Mouse (Mus musculus) heart, embryonic 16.5 days (tissue): Measurements from ENCODE around the gene Acbd3. TPM values are rescaled to one million over a fixed set of nuclear protein-coding genes. Genes with fewer than 3 reads are reported as not detected.

Experiments
- ATAC-seq: fragments of 200-750 bp; cut with Nextera tagmentation; replicated peaks from 2 replicates; pipeline ENCODE4 v1.8.0; 2017; ENCODE audit warnings: moderate number of reproducible peaks; ENCODE audit not compliant: insufficient read depth, low FRiP score; ENCODE audit errors: extremely low read depth
- H3K27ac ChIP-seq: fragments of 300-500 bp; sonication (generic); 2 replicates; pipeline ENCODE4 v1.5.1; 2014; ENCODE audit warnings: mild to moderate bottlenecking, low read length, control low read depth, moderate library complexity
- H3K27me3 ChIP-seq: fragments of 300-500 bp; sonication (generic); 2 replicates; pipeline ENCODE4 v1.6.1; 2014; ENCODE audit warnings: low read length, mixed read lengths; ENCODE audit not compliant: control insufficient read depth, insufficient read depth
- H3K36me3 ChIP-seq: fragments of 300-500 bp; sonication (generic); 2 replicates; pipeline ENCODE4 v1.6.1; 2014; ENCODE audit not compliant: control insufficient read depth, insufficient read depth
- H3K4me1 ChIP-seq: fragments of 300-500 bp; sonication (generic); 2 replicates; pipeline ENCODE4 v1.6.1; 2014; ENCODE audit warnings: low read length, mixed read lengths; ENCODE audit not compliant: control insufficient read depth, insufficient read depth
- H3K4me2 ChIP-seq: fragments of 300-500 bp; sonication (generic); 2 replicates; pipeline ENCODE4 v1.6.1; 2014; ENCODE audit warnings: low read depth, mild to moderate bottlenecking, control low read depth, low read length
- H3K4me3 ChIP-seq: fragments of 300-500 bp; sonication (generic); 2 replicates; pipeline ENCODE4 v1.5.1; 2014; ENCODE audit warnings: mild to moderate bottlenecking, control low read depth, low read length
- H3K9ac ChIP-seq: fragments of 300-500 bp; sonication (generic); 2 replicates; pipeline ENCODE4 v1.6.1; 2014; ENCODE audit warnings: low read length, control low read depth
- H3K9me3 ChIP-seq: fragments of 300-500 bp; sonication (generic); replicated peaks from 2 replicates; pipeline ENCODE4 v1.6.1; 2016; ENCODE audit warnings: low read length; ENCODE audit not compliant: control insufficient read depth
- WGBS: fragments of 180-500 bp; shearing (Covaris S2); extraction: QIAGEN DNeasy Blood & Tissue Kit; methylation state at CpG from one replicate; pipeline ENCODE4 v1.1.7; 2014; 5-methylcytosine and 5-hydroxymethylcytosine counted together
- polyA plus RNA-seq: library from polyadenylated mRNA; unstranded; fragments of >200 nt; fragmentation: Nextera tagmentation; extraction: Ambion mirVana; gene quantifications from 2 replicates; pipeline ENCODE4 v1.2.1, GENCODE M21; 2015

Acbd3 gene
- polyA plus RNA-seq, 1 experiment from 2014 or later: 19.2 TPM

DNA sequence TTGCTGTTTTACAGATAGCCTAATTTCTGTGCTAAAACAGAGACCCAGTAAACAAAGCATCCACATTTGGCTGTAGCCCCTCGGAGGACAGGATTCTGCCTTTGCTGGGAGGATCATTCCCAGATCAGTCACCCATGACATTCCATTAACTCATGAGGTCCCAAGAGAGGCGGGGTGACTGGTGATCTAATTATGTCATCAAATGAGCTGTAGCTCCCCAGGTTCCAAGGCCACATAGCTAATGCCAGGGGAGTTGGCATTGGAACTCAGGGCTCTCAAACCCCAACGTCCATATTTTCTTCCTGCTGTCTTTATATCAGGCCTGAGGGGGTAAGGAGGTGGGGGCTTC is 57.7 kb downstream of the Acbd3 start:
- Histone ChIP-seq H3K9ac (no peak overlapping the region), H3K4me1 (0 out of 2 replicates have a peak, but pooled peaks cover 4% of the 10 kb centered on the region), H3K4me3 (no peak overlapping the region), H3K27ac (no peak overlapping the region), H3K4me2 (no peak overlapping the region), H3K9me3 (peaks cover 4% of the 10 kb centered on the region; the same call in 1 of the 2 replicates), H3K27me3 (no peaks in the 10 kb centered on the region), H3K36me3 (no peaks in the 10 kb centered on the region)
- WGBS: 47% methylated on average over 3 of the region's 3 CpGs
- ATAC-seq: no peak

DNA sequence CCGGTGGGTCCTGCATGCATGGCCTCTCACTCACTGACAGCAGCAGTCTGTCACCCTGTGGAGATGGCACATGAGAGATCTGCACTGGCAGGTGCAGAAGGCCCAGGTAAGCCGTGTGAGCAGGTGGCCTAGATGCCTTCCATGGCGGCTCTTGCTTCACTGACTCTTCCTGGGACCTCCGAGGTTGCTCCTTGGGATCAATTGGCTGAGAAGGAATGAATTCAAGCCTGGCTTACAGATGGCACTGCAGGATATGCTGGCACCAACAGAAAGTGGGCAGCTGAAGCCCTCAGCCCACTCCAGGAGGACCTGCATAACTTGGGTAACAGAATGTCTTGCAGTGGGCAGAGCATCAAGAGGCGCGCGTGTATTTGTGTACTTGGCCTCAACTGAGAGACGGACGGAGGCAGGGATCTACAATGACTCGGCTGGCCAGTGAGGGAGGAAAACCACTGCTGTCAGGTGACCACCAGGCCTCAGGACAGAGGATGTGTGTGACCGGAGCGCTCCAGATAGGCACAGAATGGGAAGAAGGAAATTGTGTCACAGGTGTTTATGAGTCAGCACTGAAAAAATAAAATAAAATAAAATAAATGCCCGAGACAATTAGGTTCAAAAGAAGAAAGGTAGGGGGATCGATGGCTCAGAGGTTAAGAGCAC is 66.1 kb downstream of the Acbd3 start:
- no peak for ATAC-seq
- 75% methylated on average over 14 of the region's 14 CpGs for WGBS

DNA sequence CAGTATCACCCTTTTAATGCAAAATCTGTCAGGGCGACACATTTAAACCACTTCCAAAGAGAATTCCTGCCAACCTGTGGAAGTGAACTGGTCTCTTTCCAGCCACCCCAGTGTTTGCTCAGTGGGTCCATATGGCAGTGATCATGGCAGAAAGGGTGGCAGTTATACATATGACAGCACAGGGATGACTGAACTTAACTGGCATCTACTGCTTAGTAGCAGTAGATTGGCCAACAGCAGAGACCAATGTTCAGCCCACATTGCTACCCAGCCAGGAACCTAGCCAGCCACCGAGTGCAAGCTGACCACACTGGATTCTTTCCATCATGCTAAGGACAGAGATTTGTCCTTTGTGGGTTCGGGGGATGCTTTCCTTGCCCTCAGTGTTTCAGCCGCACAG is 67.0 kb downstream of the Acbd3 start:
- no peak overlapping the region for H3K4me3 ChIP-seq
- H3K4me1 ChIP-seq: peaks cover 3% of the 10 kb centered on the region; the same call in 1 of the 2 replicates
- WGBS: 90% methylated on average over 4 of the region's 4 CpGs
- H3K4me2 ChIP-seq: no peak overlapping the region
- no peak overlapping the region for H3K9ac ChIP-seq
- H3K27me3 ChIP-seq: no peaks in the 10 kb centered on the region
- no peak for ATAC-seq
- H3K9me3 ChIP-seq: peaks cover 6% of the 10 kb centered on the region; the same call in 1 of the 2 replicates
- H3K27ac ChIP-seq: no peak overlapping the region
- H3K36me3 ChIP-seq: no peaks in the 10 kb centered on the region

More for the DNA sequence above, 66.1 kb downstream of the Acbd3 start:
- Histone ChIP-seq H3K27ac (no peak overlapping the region), H3K9me3 (peaks cover 4% of the 10 kb centered on the region; the same call in 1 of the 2 replicates), H3K4me3 (no peak overlapping the region), H3K36me3 (no peaks in the 10 kb centered on the region), H3K4me2 (no peak overlapping the region), H3K27me3 (no peaks in the 10 kb centered on the region), H3K9ac (no peak overlapping the region), H3K4me1 (peaks cover 3% of the 10 kb centered on the region; the same call in 1 of the 2 replicates)

DNA sequence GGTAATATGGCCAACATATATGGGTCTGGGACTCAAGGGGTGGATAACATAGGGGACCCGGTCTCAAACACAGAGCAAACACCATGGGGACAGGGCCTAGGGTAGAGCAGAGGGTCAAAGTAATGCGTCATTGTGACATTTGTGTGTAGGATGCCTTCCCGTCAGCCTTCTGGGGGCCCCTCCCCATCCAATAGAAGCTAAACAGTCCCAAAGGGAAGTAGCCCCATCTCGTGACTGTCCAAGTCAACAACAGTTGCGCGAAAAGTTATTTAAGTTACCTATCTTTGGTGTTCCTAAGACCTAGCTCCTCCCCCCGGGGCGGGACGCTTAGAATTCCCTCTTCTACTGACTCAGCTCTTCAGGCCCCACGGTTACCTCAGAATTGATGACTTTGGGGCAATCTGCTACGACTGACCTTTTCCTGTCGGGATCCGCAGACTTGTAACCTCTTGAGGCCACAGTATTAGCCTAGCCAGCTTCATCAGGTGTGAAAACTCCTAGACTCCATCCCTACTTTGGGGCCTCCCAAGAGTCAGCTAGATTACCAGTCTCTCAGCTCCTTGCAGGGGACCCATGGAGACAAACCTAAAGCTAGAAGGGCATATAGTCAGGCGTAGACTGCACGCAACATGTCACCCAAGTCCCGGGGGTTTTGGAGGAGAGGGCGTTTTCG is 67.7 kb downstream of the Acbd3 start:
- Histone ChIP-seq H3K4me3 (peak overlapping the region; percentile 50), H3K9me3 (0 out of 2 replicates have a peak, but pooled peaks cover 2% of the 10 kb centered on the region), H3K27me3 (no peaks in the 10 kb centered on the region), H3K9ac (peak overlapping the region; percentile 26; the same call in 1 of the 2 replicates), H3K4me2 (peak overlapping the region; percentile 65), H3K4me1 (peaks cover 3% of the 10 kb centered on the region; the same call in 1 of the 2 replicates), H3K27ac (no peak overlapping the region), H3K36me3 (no peaks in the 10 kb centered on the region)
- 15% methylated on average over 18 of the region's 18 CpGs for WGBS
- no peak; the same call in 1 of the 2 replicates for ATAC-seq

DNA sequence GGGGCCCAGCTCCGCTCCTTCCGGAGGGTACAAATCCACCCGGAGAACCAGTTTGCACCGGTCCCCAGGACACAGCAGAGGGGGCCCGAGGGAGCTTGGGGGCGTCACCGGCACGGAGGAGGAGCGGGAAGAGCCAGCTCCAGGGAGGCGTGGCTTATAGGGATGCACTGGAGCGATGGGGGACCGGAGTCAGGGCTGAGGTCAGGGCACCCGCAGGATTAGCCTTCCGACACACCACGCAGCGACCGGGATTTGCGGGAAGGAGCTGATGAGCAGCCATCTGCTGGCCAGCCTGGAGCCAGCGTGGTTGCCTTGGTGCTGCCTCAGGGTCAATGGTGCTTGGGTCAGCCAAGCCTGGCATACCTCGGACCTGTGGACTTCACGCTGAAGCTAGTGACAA is 68.3 kb downstream of the Acbd3 start:
- Histone ChIP-seq H3K9ac (peak overlapping the region; percentile 26; the same call in 1 of the 2 replicates), H3K36me3 (no peaks in the 10 kb centered on the region), H3K27ac (no peak overlapping the region), H3K4me3 (peak overlapping the region; percentile 50), H3K4me2 (peak overlapping the region; percentile 65), H3K9me3 (0 out of 2 replicates have a peak, but pooled peaks cover 2% of the 10 kb centered on the region), H3K27me3 (no peaks in the 10 kb centered on the region), H3K4me1 (peaks cover 3% of the 10 kb centered on the region; the same call in 1 of the 2 replicates)
- 3% methylated on average over 21 of the region's 21 CpGs for WGBS
- 0 out of 2 replicates have a peak, but pooled peaks have one; percentile 47 for ATAC-seq

DNA sequence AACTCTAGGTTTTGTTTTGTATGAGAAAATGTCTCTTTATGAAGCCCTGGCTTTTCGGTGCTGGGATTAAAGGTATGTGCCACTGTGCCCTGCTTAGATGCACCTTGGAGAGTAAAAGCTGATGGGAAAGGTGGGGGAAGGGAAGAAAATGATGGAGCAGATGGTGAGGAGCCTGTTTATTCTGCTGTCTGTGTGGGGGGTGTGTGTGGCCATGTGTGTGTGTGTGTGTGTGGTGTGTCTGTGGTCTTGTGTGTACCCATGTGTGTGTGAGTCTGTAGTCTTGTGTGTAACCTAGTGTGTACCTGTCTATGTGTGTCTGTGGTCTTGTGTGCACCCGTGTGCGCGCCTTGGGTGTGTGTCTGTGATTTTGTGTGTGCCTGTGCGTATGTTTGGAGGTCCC is 72.8 kb downstream of the Acbd3 start:
- Histone ChIP-seq H3K36me3 (peaks cover 16% of the 10 kb centered on the region), H3K4me2 (no peak overlapping the region), H3K4me1 (peaks cover 2% of the 10 kb centered on the region; the same call in 1 of the 2 replicates), H3K9ac (no peak overlapping the region), H3K4me3 (no peak overlapping the region), H3K9me3 (0 out of 2 replicates have a peak, but pooled peaks cover 2% of the 10 kb centered on the region), H3K27ac (no peak overlapping the region), H3K27me3 (no peaks in the 10 kb centered on the region)
- 90% methylated on average over 5 of the region's 5 CpGs for WGBS
- no peak for ATAC-seq

DNA sequence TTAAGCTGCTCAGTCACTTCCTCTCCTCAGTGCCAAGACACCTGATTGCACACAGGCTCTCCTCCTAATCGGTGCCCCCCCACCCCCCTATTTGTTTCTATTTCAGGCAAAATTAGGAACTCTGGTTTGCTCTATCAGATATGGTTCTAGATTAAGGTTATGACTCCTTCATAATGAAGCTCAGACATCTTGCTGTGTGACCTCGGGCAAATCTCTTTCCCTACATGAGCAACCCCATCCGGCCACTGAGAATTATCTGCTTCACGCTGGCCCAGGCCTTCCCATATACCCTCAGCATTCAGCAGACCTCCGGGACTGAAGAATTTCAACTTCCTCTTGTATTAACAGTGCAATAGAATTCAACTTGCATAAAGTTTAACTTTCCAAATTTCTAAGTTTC is 73.4 kb downstream of the Acbd3 start:
- Histone ChIP-seq H3K27me3 (no peaks in the 10 kb centered on the region), H3K9ac (no peak overlapping the region), H3K4me2 (no peak overlapping the region), H3K4me1 (no peaks in the 10 kb centered on the region), H3K9me3 (0 out of 2 replicates have a peak, but pooled peaks cover 2% of the 10 kb centered on the region), H3K4me3 (no peak overlapping the region), H3K36me3 (peaks cover 22% of the 10 kb centered on the region), H3K27ac (no peak overlapping the region)
- WGBS: 81% methylated on average over 5 of the region's 5 CpGs
- ATAC-seq: no peak

DNA sequence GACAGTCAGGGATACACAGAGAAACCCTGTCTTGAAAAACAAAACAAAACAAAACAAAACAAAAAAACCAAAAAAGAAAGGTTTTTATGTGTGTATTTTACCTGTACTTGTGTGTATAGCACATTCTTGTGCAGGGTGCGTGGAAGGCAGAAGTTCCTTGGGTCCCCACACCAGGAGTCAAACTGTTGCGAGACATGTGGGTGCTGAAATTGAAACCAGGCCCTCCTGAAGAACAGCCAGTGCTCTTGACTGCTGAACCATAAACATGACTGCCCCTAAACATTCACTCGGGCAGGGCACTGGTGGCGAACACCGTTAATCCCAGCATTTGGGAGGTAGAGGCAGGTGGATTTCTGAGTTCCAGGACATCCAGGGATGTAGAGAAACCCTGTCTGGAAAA is 74.2 kb downstream of the Acbd3 start:
- Histone ChIP-seq H3K4me2 (no peak overlapping the region), H3K9me3 (0 out of 2 replicates have a peak, but pooled peaks cover 2% of the 10 kb centered on the region), H3K4me3 (no peak overlapping the region), H3K27ac (no peak overlapping the region), H3K36me3 (peaks cover 29% of the 10 kb centered on the region), H3K27me3 (no peaks in the 10 kb centered on the region), H3K4me1 (no peaks in the 10 kb centered on the region), H3K9ac (no peak overlapping the region)
- no peak for ATAC-seq
- 95% methylated on average over 5 of the region's 5 CpGs for WGBS

DNA sequence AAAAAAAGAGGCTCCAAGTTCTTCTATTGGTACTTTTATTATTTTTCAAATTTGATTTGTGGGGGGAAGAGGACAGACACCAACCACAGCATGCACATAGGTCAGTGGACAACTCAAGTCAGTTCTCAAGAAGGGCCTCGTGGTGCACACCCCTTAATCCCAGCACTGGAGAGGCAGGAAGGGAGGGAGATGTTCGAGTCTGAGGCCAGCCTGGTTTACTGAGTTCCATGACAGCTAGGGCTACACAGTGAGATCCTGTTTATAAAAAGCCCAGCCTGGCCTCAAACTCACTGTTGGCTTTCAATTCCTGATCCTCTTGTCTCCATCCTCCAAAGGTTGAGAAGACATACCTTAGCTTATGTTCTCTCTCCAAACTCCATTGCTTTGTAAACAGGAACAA is 75.0 kb downstream of the Acbd3 start:
- no peaks in the 10 kb centered on the region for H3K4me1 ChIP-seq
- peaks cover 37% of the 10 kb centered on the region for H3K36me3 ChIP-seq
- 0 out of 2 replicates have a peak, but pooled peaks cover 2% of the 10 kb centered on the region for H3K9me3 ChIP-seq
- ATAC-seq: no peak
- no peak overlapping the region for H3K4me3 ChIP-seq
- no peak overlapping the region for H3K27ac ChIP-seq
- WGBS: 48% methylated on average over 2 of the region's 2 CpGs
- H3K27me3 ChIP-seq: no peaks in the 10 kb centered on the region
- H3K9ac ChIP-seq: no peak overlapping the region
- H3K4me2 ChIP-seq: no peak overlapping the region
